Comparison of ENCODE assay signal across 8 mouse cellular contexts in genomic region chr4:138251819-138252218, GRCm38 (mm10). TPM values are rescaled to one million over a fixed set of nuclear protein-coding genes. Genes with fewer than 3 reads are reported as not detected.
A peak's percentile ranks its signal among the peaks of the same experiment; 100 is the strongest.
DNase-seq lines count a peak whose midpoint lies in the region; ATAC-seq lines count a peak whose summit lies in the region.

No protein-coding gene starts in this region.

- peaks cover 11% of the 10 kb centered on the region for H3K36me3 ChIP-seq in forebrain, embryonic 12.5 days (replicated peaks)
- H3K36me3 ChIP-seq in kidney, embryonic 15.5 days, result peaks cover 12% of the 10 kb centered on the region

- peak overlapping the region; percentile 36; the same call in 1 of the 2 replicates for H3K9ac ChIP-seq in forebrain, embryonic 12.5 days
- H3K9ac ChIP-seq in kidney, embryonic 15.5 days, result 0 out of 2 replicates have a peak overlapping the region, but pooled peaks have one; percentile 17

- no peaks in the 10 kb centered on the region for H3K9me3 ChIP-seq in forebrain, embryonic 12.5 days
- H3K9me3 ChIP-seq in kidney, embryonic 15.5 days (replicated peaks), result no peaks in the 10 kb centered on the region

- under 1% methylated on average over 14 of the region's 14 CpGs for WGBS in forebrain, embryonic 12.5 days
- under 1% methylated on average over 14 of the region's 14 CpGs for WGBS in kidney, embryonic 15.5 days

- H3K27ac ChIP-seq in forebrain, embryonic 12.5 days, result peak overlapping the region; percentile 31; the same call in 1 of the 2 replicates
- 0 out of 2 replicates have a peak overlapping the region, but pooled peaks have one; percentile 7 for H3K27ac ChIP-seq in kidney, embryonic 15.5 days

- H3K27me3 ChIP-seq in forebrain, embryonic 12.5 days, result peaks cover 88% of the 10 kb centered on the region
- H3K27me3 ChIP-seq in kidney, embryonic 15.5 days, result peaks cover 37% of the 10 kb centered on the region

- peak; percentile 14 for DNase-seq in kidney, adult 9 months
- no peak for DNase-seq in kidney, adult 18-20 months
- DNase-seq in T-cell, adult 2 months (ENCODE audit: low spot score), result peak; percentile 27
- DNase-seq in testis, postnatal 14 days (ENCODE audit: low spot score), result peak; percentile 6
- DNase-seq in frontal cortex, postnatal 10 days (ENCODE audit: low spot score in 2 of 2), result no peak

- ATAC-seq in forebrain, embryonic 12.5 days (ENCODE audit: low FRiP score), result peak; percentile 22; the same call in 1 of the 2 replicates
- peak; percentile 22; the same call in 1 of the 2 replicates for ATAC-seq in kidney, embryonic 15.5 days (replicated peaks; ENCODE audit: low FRiP score)
- ATAC-seq in megakaryocyte progenitor cell, adult 5-6 weeks (replicated peaks; ENCODE audit: poor library complexity), result peak; percentile 57

- H3K4me1 ChIP-seq in forebrain, embryonic 12.5 days, result peaks cover 37% of the 10 kb centered on the region
- H3K4me1 ChIP-seq in kidney, embryonic 15.5 days, result peaks cover 38% of the 10 kb centered on the region

- H3K4me3 ChIP-seq in forebrain, embryonic 12.5 days (replicated peaks), result peak overlapping the region; percentile 21
- peak overlapping the region; percentile 30 for H3K4me3 ChIP-seq in kidney, embryonic 15.5 days (replicated peaks)

- H3K4me2 ChIP-seq in forebrain, embryonic 12.5 days, result peak overlapping the region; percentile 94
- peak overlapping the region; percentile 96 for H3K4me2 ChIP-seq in kidney, embryonic 15.5 days

RNA-seq across cellular contexts. Expression of gene Kif17, which starts 1.6 kb away (rescaled TPM):
- polyA plus RNA-seq in forebrain, embryonic 12.5 days (2016; fragmentation: Nextera tagmentation; extraction: Ambion mirVana), result 0.40 and 0.45 TPM in 2 replicates
- polyA plus RNA-seq in kidney, embryonic 15.5 days (2015; fragmentation: Nextera tagmentation; extraction: Ambion mirVana), result 1.6 and 2.0 TPM in 2 replicates
- 4.0 and 4.8 TPM in 2 replicates for total RNA-seq in megakaryocyte progenitor cell, adult 5-6 weeks (2015)
- total RNA-seq in megakaryocyte progenitor cell, adult 5-6 weeks (2017), result 4.6 and 5.1 TPM in 2 replicates

RNA-seq across cellular contexts. Expression of gene Sh2d5, which starts 1.6 kb away (rescaled TPM):
- polyA plus RNA-seq in forebrain, embryonic 12.5 days (2016; fragmentation: Nextera tagmentation; extraction: Ambion mirVana), result 1.3 and 1.6 TPM in 2 replicates
- polyA plus RNA-seq in kidney, embryonic 15.5 days (2015; fragmentation: Nextera tagmentation; extraction: Ambion mirVana), result 0.42 and 0.77 TPM in 2 replicates
- total RNA-seq in megakaryocyte progenitor cell, adult 5-6 weeks (2015), result 19.4 and 21.1 TPM in 2 replicates
- 20.9 and 26.0 TPM in 2 replicates for total RNA-seq in megakaryocyte progenitor cell, adult 5-6 weeks (2017)

RNA-seq across cellular contexts. Expression of gene Hp1bp3, which starts 35.7 kb away (rescaled TPM):
- 214 and 229 TPM in 2 replicates for polyA plus RNA-seq in forebrain, embryonic 12.5 days (2016; fragmentation: Nextera tagmentation; extraction: Ambion mirVana)
- 155 and 161 TPM in 2 replicates for polyA plus RNA-seq in kidney, embryonic 15.5 days (2015; fragmentation: Nextera tagmentation; extraction: Ambion mirVana)
- total RNA-seq in megakaryocyte progenitor cell, adult 5-6 weeks (2015), result 147 and 172 TPM in 2 replicates
- 214 and 274 TPM in 2 replicates for total RNA-seq in megakaryocyte progenitor cell, adult 5-6 weeks (2017)

RNA-seq across cellular contexts. Expression of gene Ddost, which starts 52.7 kb away (rescaled TPM):
- polyA plus RNA-seq in forebrain, embryonic 12.5 days (2016; fragmentation: Nextera tagmentation; extraction: Ambion mirVana), result 193 and 209 TPM in 2 replicates
- 365 and 386 TPM in 2 replicates for polyA plus RNA-seq in kidney, embryonic 15.5 days (2015; fragmentation: Nextera tagmentation; extraction: Ambion mirVana)
- 303 and 328 TPM in 2 replicates for total RNA-seq in megakaryocyte progenitor cell, adult 5-6 weeks (2015)
- total RNA-seq in megakaryocyte progenitor cell, adult 5-6 weeks (2017), result 225 and 240 TPM in 2 replicates

Comparison
In these comparisons a context has a peak if more than half of its experiments do, and no peak if none do; other contexts are left out.
1. DNase-seq: peak in kidney, adult 9 months (single experiment), T-cell, adult 2 months (single experiment) and testis, postnatal 14 days (single experiment); none in kidney, adult 18-20 months (single experiment) and frontal cortex, postnatal 10 days (0 of 2).
2. Peak in every context shown above with its lines, with median percentiles within 50 percentile points of each other: ATAC-seq.